Mouse (Mus musculus): ENCODE results near the gene Sfxn4.
"Not testable (repeated sequence)": the region's sequence is repeated elsewhere in the genome, so short reads cannot be mapped to it uniquely, and the experiment has no call there.

DNA sequence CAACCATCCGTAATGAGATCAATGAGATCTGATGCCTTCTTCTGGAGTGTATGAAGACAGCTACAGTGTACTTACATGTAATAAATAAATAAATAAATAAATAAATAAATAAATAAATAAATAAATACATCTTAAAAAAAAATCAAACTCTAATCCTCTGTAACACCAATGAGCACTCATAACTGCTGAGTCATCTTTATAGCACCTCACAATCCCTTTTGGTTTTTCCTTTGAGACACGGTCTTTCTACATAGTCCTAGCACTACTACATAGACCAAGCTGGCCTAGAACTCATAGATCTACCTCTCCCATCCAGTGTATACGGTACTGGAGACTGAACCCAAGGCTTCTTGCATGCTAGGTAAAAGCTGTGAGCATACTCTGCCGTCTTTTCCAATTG, 4.9 kb upstream of the Sfxn4 start:
- not testable (repeated sequence) for TF ChIP-seq CTCF (IDR thresholded peaks at IDR 0.05; ENCODE audit: low read depth, low read length); POLR2AphosphoS5 (IDR thresholded peaks at IDR 0.05; ENCODE audit: insufficient replicate concordance, low read depth, low read length); GATA1 (IDR thresholded peaks at IDR 0.05; ENCODE audit: borderline replicate concordance, low read length); TAL1 (conservative IDR thresholded peaks at IDR 0.05; ENCODE audit: low read depth, low read length); GATA2 (IDR thresholded peaks at IDR 0.05; ENCODE audit: borderline replicate concordance, low read depth, low read length)

Measured in G1E (cell line).